Mouse (Mus musculus): Measurements from ENCODE around the gene Cox10. TPM values are rescaled to one million over a fixed set of nuclear protein-coding genes. Genes with fewer than 3 reads are reported as not detected.

Gene Cox10
- polyA plus RNA-seq, 1 experiment from 2014 or later = 22.3 TPM

DNA sequence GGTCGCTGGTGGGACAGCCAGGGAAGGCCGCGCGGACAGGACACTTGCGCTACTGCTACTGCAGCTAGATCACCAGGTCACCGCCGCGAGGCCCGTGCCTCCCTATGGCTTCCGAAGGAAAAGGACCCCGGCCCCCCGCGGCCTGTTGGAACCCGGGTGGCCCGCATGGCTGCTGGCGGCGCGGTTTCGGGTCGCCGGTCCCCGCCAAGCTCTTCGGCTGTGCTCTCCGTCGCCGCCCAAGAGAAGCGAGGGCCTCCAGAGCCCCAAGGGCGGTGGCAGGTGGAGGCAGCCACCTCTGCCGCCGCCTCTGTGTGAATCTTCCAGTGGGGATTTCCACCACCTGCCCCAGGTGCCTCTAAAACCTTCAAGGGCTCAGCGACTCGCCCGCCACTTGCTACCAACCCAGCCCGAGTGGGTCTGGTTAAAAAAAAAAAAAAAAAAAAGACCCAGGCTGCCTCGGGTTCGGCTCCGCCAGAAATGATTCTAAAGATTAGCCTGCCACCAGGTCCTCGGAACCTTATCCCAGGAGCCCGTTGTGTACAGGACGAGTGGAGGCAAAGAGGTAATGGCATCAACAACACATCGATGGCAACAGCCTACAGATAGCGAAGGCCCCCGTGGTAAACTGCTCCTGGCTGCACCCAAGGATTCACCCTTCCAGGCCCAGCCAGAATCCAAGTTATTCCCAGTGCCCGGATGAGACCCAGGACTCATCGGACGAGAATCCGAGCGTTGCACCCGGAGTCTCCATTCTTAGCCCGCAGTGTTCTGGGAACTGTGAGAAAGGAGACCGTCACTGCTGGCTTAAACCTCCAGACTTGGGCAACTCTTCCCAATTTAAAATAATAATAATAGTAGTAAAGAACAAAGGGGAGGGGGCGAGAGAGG lies 159.8 kb downstream of the Cox10 start:
- peak overlapping the region; percentile 65 for H3K27ac ChIP-seq
- no peak for ATAC-seq
- no peaks in the 10 kb centered on the region for H3K9me3 ChIP-seq
- H3K4me3 ChIP-seq (replicated peaks) = peak overlapping the region; percentile 80
- peak overlapping the region; percentile 92 for H3K4me2 ChIP-seq (replicated peaks)
- peak overlapping the region; percentile 87 for H3K9ac ChIP-seq (replicated peaks)
- H3K4me1 ChIP-seq (replicated peaks) = peaks cover 77% of the 10 kb centered on the region
- no peaks in the 10 kb centered on the region for H3K36me3 ChIP-seq
- WGBS = 1% methylated on average over 52 of the region's 52 CpGs
- H3K27me3 ChIP-seq = peaks cover 57% of the 10 kb centered on the region

- Histone ChIP-seq H3K9me3 (no peaks in the 10 kb centered on the region), H3K4me2 (replicated peaks) (peak overlapping the region; percentile 92), H3K9ac (replicated peaks) (peak overlapping the region; percentile 87), H3K27ac (no peak overlapping the region), H3K36me3 (no peaks in the 10 kb centered on the region), H3K4me1 (replicated peaks) (peaks cover 77% of the 10 kb centered on the region), H3K27me3 (peaks cover 51% of the 10 kb centered on the region), H3K4me3 (replicated peaks) (peak overlapping the region; percentile 80)
- ATAC-seq = no peak
- WGBS = 9% methylated on average over 17 of the region's 17 CpGs
Observed at GRCm38 (mm10) chr11:63918321-63919105, 160.8 kb downstream of the Cox10 start.

- peak overlapping the region; percentile 92 for H3K4me2 ChIP-seq (replicated peaks)
- H3K27me3 ChIP-seq = peaks cover 48% of the 10 kb centered on the region
- H3K4me3 ChIP-seq (replicated peaks) = peak overlapping the region; percentile 80
- 9% methylated on average over 6 of the region's 6 CpGs for WGBS
- H3K4me1 ChIP-seq (replicated peaks) = peaks cover 70% of the 10 kb centered on the region
- no peaks in the 10 kb centered on the region for H3K36me3 ChIP-seq
- no peaks in the 10 kb centered on the region for H3K9me3 ChIP-seq
- no peak overlapping the region for H3K27ac ChIP-seq
- no peak for ATAC-seq
- no peak overlapping the region for H3K9ac ChIP-seq (replicated peaks)
Observed at GRCm38 (mm10) chr11:63917561-63917960, 161.7 kb downstream of the Cox10 start.

DNA sequence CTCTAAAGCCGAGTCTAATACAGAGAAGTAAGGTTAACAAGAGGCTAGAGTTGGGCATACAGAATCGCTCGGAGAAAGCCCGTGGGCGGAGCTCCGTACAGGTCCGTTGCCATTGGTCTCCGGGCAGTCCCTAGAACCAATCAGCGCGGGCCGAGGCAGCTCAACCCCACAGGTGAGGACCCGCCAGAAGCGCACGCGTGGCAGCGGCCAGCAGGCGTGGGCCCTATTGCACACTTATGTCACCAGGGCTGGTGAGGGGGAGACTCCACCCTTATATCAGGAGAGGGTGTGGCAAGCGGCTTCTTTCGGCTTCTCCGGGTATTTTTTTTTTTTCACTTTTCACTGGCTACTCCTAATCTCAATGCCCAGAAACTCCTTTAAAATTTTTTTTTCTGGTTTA lies 164.9 kb downstream of the Cox10 start:
- Histone ChIP-seq H3K4me2 (replicated peaks) (peak overlapping the region; percentile 75), H3K9ac (replicated peaks) (no peak overlapping the region), H3K27ac (no peak overlapping the region), H3K27me3 (peaks cover 54% of the 10 kb centered on the region), H3K36me3 (no peaks in the 10 kb centered on the region), H3K9me3 (no peaks in the 10 kb centered on the region), H3K4me3 (replicated peaks) (peak overlapping the region; percentile 35), H3K4me1 (replicated peaks) (peaks cover 65% of the 10 kb centered on the region)
- ATAC-seq = peak; percentile 94
- 3% methylated on average over 20 of the region's 20 CpGs for WGBS

DNA sequence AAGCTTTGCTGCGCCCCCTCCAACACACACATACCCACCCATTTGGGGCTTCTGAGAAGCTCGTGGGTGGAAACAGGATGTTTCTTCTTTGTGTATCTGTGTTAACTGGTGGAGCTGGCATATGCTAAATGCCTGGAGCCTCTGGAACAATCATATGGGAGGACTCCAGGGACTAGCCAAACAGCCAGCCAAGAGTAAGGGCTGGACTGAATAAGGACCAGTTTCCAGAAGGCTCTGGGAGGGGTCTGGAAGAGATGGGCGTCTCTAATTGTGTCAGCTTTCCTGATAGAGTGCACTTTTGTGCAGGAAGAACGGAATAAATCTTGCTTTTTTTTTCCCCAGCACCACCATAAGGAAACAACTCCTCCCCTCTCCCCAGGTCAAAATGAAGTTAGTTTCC lies 165.3 kb downstream of the Cox10 start:
- H3K4me1 ChIP-seq (replicated peaks) = peaks cover 61% of the 10 kb centered on the region
- no peaks in the 10 kb centered on the region for H3K9me3 ChIP-seq
- ATAC-seq = peak; percentile 61
- H3K4me2 ChIP-seq (replicated peaks) = peak overlapping the region; percentile 75
- no peak overlapping the region for H3K9ac ChIP-seq (replicated peaks)
- no peak overlapping the region for H3K27ac ChIP-seq
- H3K36me3 ChIP-seq = no peaks in the 10 kb centered on the region
- H3K4me3 ChIP-seq (replicated peaks) = peak overlapping the region; percentile 35
- WGBS = 25% methylated on average over 4 of the region's 4 CpGs
- H3K27me3 ChIP-seq = peaks cover 51% of the 10 kb centered on the region

Other genes with a start within 250 kb of the Cox10 start
- gene Hs3st3b1, start 157.2 kb downstream of the Cox10 start, polyA plus RNA-seq (2015; fragmentation: Nextera tagmentation; extraction: Ambion mirVana) = 13.0 and 15.9 TPM in 2 replicates